Comparison of ENCODE assay signal across 10 mouse cellular contexts in the genomic region with DNA sequence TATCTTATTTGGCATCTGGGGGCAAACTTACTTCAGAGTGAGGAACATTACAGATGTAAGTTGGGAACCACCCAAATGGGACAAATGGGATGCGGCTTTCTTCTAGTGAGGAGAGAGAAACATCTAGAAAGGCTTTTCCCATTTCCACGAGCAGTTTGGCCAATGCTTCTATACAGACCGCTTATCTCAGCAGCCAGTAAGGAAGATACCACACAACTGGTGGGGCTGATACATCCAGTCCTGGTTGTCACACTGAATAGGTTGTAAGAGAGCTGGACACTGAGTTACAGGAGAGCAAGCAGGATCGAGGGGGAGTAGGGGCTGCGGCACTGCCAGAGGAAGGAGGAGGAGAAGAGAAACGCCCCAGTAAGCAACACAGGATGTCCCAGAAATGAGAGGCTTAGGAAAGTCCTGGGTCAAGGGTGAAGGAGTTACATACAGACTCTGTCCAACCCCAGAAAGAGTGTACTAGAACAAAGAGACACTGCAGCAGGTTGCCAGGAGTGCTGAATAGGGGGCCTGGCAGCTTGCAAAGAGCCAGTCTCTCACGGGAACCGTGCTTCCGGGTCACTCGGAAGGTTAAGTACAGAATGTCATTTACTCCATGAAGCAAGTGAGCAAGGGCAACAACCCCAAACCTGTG.
A peak's percentile ranks its signal among the peaks of the same experiment; 100 is the strongest.
DNase-seq lines count a peak whose midpoint lies in the region; ATAC-seq lines count a peak whose summit lies in the region.
"Had no signal": no experiment of that assay in that cellular context is flagged by ENCODE, and none has a peak within 500 bp of the region (broad histone marks: within the 10 kb centered on the region; RNA-seq: fewer than 3 reads in every experiment).

No protein-coding gene starts in this region.

- WGBS in heart, embryonic 15.5 days: 48% methylated on average over 10 of the region's 10 CpGs
- WGBS in embryonic facial prominence, embryonic 11.5 days: 37% methylated on average over 10 of the region's 10 CpGs
- WGBS in limb, embryonic 13.5 days: 59% methylated on average over 10 of the region's 10 CpGs

- no peak overlapping the region for H3K4me2 ChIP-seq in heart, embryonic 15.5 days
- no peak overlapping the region for H3K4me2 ChIP-seq in embryonic facial prominence, embryonic 11.5 days (ENCODE audit: low read depth, low read length)
- H3K4me2 ChIP-seq in limb, embryonic 13.5 days (replicated peaks): no peak overlapping the region
- H3K4me2 ChIP-seq: lung, embryonic 15.5 days had no signal

- no peak overlapping the region for H3K9ac ChIP-seq in heart, embryonic 15.5 days
- H3K9ac ChIP-seq in embryonic facial prominence, embryonic 11.5 days (replicated peaks; ENCODE audit: low read length): no peak overlapping the region
- H3K9ac ChIP-seq in limb, embryonic 13.5 days: 0 out of 2 replicates have a peak overlapping the region, but pooled peaks have one; percentile 25
- H3K9ac ChIP-seq: lung, embryonic 15.5 days had no signal

- no peaks in the 10 kb centered on the region for H3K27me3 ChIP-seq in heart, embryonic 15.5 days
- H3K27me3 ChIP-seq in embryonic facial prominence, embryonic 11.5 days (ENCODE audit: control insufficient read depth, insufficient read depth, low read length): no peaks in the 10 kb centered on the region
- no peaks in the 10 kb centered on the region for H3K27me3 ChIP-seq in limb, embryonic 13.5 days
- H3K27me3 ChIP-seq: lung, embryonic 15.5 days had no signal

- H3K27ac ChIP-seq in heart, embryonic 15.5 days: peak overlapping the region; percentile 37; the same call in 1 of the 2 replicates
- H3K27ac ChIP-seq in embryonic facial prominence, embryonic 11.5 days (replicated peaks; ENCODE audit: low read depth, low read length): no peak overlapping the region; the same call in 1 of the 2 replicates
- peak overlapping the region; percentile 52; the same call in 1 of the 2 replicates for H3K27ac ChIP-seq in limb, embryonic 13.5 days

- H3K36me3 ChIP-seq in heart, embryonic 15.5 days: no peaks in the 10 kb centered on the region
- no peaks in the 10 kb centered on the region for H3K36me3 ChIP-seq in embryonic facial prominence, embryonic 11.5 days (replicated peaks; ENCODE audit: control insufficient read depth, insufficient read depth, low read depth, low read length)
- H3K36me3 ChIP-seq in limb, embryonic 13.5 days: no peaks in the 10 kb centered on the region; the same call in 1 of the 2 replicates
- H3K36me3 ChIP-seq: lung, embryonic 15.5 days had no signal

- H3K4me3 ChIP-seq in heart, embryonic 15.5 days: no peak overlapping the region
- no peak overlapping the region for H3K4me3 ChIP-seq in embryonic facial prominence, embryonic 11.5 days (ENCODE audit: low read depth, low read length)
- no peak overlapping the region for H3K4me3 ChIP-seq in limb, embryonic 13.5 days
- H3K4me3 ChIP-seq: lung, embryonic 15.5 days had no signal

- DNase-seq in heart, adult 8-10 months (ENCODE audit: low spot score): no peak
- peak; percentile 48 for DNase-seq in R1 (ENCODE audit: low read depth, low spot score)
- peak; percentile 30 for DNase-seq in embryonic facial prominence, embryonic 11.5 days (ENCODE audit: low spot score)
- DNase-seq in layer of hippocampus, postnatal 36 days: no peak
- no peak for DNase-seq in ovary, postnatal 10 days (ENCODE audit: low spot score)
- no peak for DNase-seq in ovary, adult 18-20 months (ENCODE audit: low spot score)
- DNase-seq: cerebellum, adult 11-12 months had no signal

- ATAC-seq in heart, embryonic 15.5 days (replicated peaks; ENCODE audit: insufficient number of reproducible peaks, insufficient read depth, low FRiP score, low read depth): no peak
- ATAC-seq in embryonic facial prominence, embryonic 11.5 days (replicated peaks; ENCODE audit: insufficient number of reproducible peaks, low FRiP score, low TSS enrichment, low read depth): no peak
- no peak for ATAC-seq in limb, embryonic 13.5 days (ENCODE audit: low FRiP score, low read depth)

- peaks cover 48% of the 10 kb centered on the region for H3K4me1 ChIP-seq in heart, embryonic 15.5 days (replicated peaks)
- H3K4me1 ChIP-seq in embryonic facial prominence, embryonic 11.5 days (ENCODE audit: control insufficient read depth, insufficient read depth, low read length): peaks cover 11% of the 10 kb centered on the region
- peaks cover 65% of the 10 kb centered on the region for H3K4me1 ChIP-seq in limb, embryonic 13.5 days

- H3K9me3 ChIP-seq in heart, embryonic 15.5 days (replicated peaks): no peaks in the 10 kb centered on the region
- H3K9me3 ChIP-seq in embryonic facial prominence, embryonic 11.5 days (replicated peaks; ENCODE audit: control insufficient read depth, low read length): no peaks in the 10 kb centered on the region
- no peaks in the 10 kb centered on the region for H3K9me3 ChIP-seq in limb, embryonic 13.5 days
- H3K9me3 ChIP-seq: lung, embryonic 15.5 days had no signal

Comparison
In these comparisons a context has a peak if more than half of its experiments do, and no peak if none do; other contexts are left out.
1. DNase-seq: peak in R1 (single experiment) and embryonic facial prominence, embryonic 11.5 days (single experiment); none in heart, adult 8-10 months (single experiment), layer of hippocampus, postnatal 36 days (0 of 2), ovary, postnatal 10 days (single experiment) and ovary, adult 18-20 months (single experiment).